Mouse (Mus musculus): ENCODE data around the gene Gm960.
A peak's percentile ranks its signal among the peaks of the same experiment; 100 is the strongest.

The Gm960 gene

GRCm38 (mm10) chr19:4711601-4712155, 13.2 kb upstream of the Gm960 start:
- no peak for DNase-seq

- DNase-seq = no peak
Measured at GRCm38 (mm10) chr19:4711098-4711600, 12.7 kb upstream of the Gm960 start, which contains the start of gene Sptbn2. Gene Sptbn2, plus strand, starts transcription at chr19:4711167.

GRCm38 (mm10) chr19:4708765-4709164, 10.3 kb upstream of the Gm960 start:
- no peak for DNase-seq

GRCm38 (mm10) chr19:4701221-4701620, 2.8 kb upstream of the Gm960 start:
- DNase-seq = peak in 1 of 2 experiments; percentile 8

- no peak for DNase-seq
Measured at GRCm38 (mm10) chr19:4700656-4701055, 2.2 kb upstream of the Gm960 start.

GRCm38 (mm10) chr19:4699821-4700220, 1.4 kb upstream of the Gm960 start:
- no peak for DNase-seq

- DNase-seq = no peak
Measured at GRCm38 (mm10) chr19:4698856-4699255, 388 bp upstream of the Gm960 start.

- no peak for DNase-seq
Measured at GRCm38 (mm10) chr19:4697721-4698120, 747 bp downstream of the Gm960 start.

GRCm38 (mm10) chr19:4697121-4697520, 1.3 kb downstream of the Gm960 start:
- DNase-seq = no peak

- no peak for DNase-seq
Measured at GRCm38 (mm10) chr19:4694346-4694745, 4.1 kb downstream of the Gm960 start.

GRCm38 (mm10) chr19:4672401-4672800, 26.1 kb downstream of the Gm960 start:
- no peak for DNase-seq

- DNase-seq = no peak
Measured at GRCm38 (mm10) chr19:4670776-4671175, 27.7 kb downstream of the Gm960 start.

GRCm38 (mm10) chr19:4666815-4667214, 31.7 kb downstream of the Gm960 start:
- DNase-seq = no peak

GRCm38 (mm10) chr19:4658156-4658555, 40.3 kb downstream of the Gm960 start:
- DNase-seq = no peak

GRCm38 (mm10) chr19:4646917-4647492, 51.5 kb downstream of the Gm960 start:
- DNase-seq = no peak

GRCm38 (mm10) chr19:4644271-4644670, 54.2 kb downstream of the Gm960 start:
- DNase-seq = no peak

- DNase-seq = no peak
Measured at GRCm38 (mm10) chr19:4635986-4636385, 62.5 kb downstream of the Gm960 start.

- peak; percentile 48 to 67 for DNase-seq
Measured at GRCm38 (mm10) chr19:4628819-4629218, 69.6 kb downstream of the Gm960 start.

GRCm38 (mm10) chr19:4625829-4626535, 72.5 kb downstream of the Gm960 start:
- no peak for DNase-seq

GRCm38 (mm10) chr19:4625179-4625828, 73.2 kb downstream of the Gm960 start, which contains the start of gene Rce1:
Gene Rce1, minus strand, starts transcription at chr19:4625641.
- DNase-seq = peak; percentile 86 to 91

- DNase-seq = no peak
Measured at GRCm38 (mm10) chr19:4624406-4625178, 73.9 kb downstream of the Gm960 start.

- DNase-seq = no peak
Measured at GRCm38 (mm10) chr19:4624006-4624405, 74.5 kb downstream of the Gm960 start.

- DNase-seq = no peak
Measured at GRCm38 (mm10) chr19:4623419-4623818, 75.0 kb downstream of the Gm960 start.

Data from lung, adult 18-20 months (tissue).